Mouse (Mus musculus) myocyte (in vitro differentiated cells): ENCODE measurements around the gene Srrm4.

Experiments used
- MAX ChIP-seq: IDR thresholded peaks from one replicate; pipeline ENCODE4 v1.6.1; 2011; ENCODE audit warnings: low read depth, mild to moderate bottlenecking, control low read depth
- POLR2A ChIP-seq: IDR thresholded peaks from one replicate; pipeline ENCODE4 v1.6.1; 2011; ENCODE audit warnings: low read depth, mild to moderate bottlenecking, control low read depth, moderate library complexity; ENCODE audit not compliant: insufficient read length
- POLR2AphosphoS2 ChIP-seq: IDR thresholded peaks from one replicate; pipeline ENCODE4 v1.6.1; 2011; ENCODE audit warnings: low read depth, control low read depth; ENCODE audit not compliant: insufficient read length
- TCF12 ChIP-seq: IDR thresholded peaks from one replicate; pipeline ENCODE4 v1.6.1; 2011; ENCODE audit warnings: mild to moderate bottlenecking, control low read depth; ENCODE audit not compliant: poor library complexity, insufficient read depth, severe bottlenecking
- USF1 ChIP-seq: IDR thresholded peaks from one replicate; pipeline ENCODE4 v1.6.1; 2011; ENCODE audit warnings: low read depth, mild to moderate bottlenecking, control low read depth, moderate library complexity

GRCm38 (mm10) chr5:116559091-116559490 lies 32.5 kb downstream of the Srrm4 start:
- no peak for TF ChIP-seq POLR2A
- no peak for TF ChIP-seq POLR2AphosphoS2
- TF ChIP-seq TCF12, result no peak
- TF ChIP-seq MAX, result no peak
- no peak for TF ChIP-seq USF1
